Mouse (Mus musculus): ENCODE data around the gene Dnajc7.

Gene Dnajc7

GRCm38 (mm10) chr11:100580275-100580674 lies 39.7 kb downstream of the Dnajc7 start:
- DNase-seq (ENCODE audit: low spot score) = no peak

- DNase-seq (ENCODE audit: low spot score) = no peak
These were observed 40.7 kb downstream of the Dnajc7 start for GRCm38 (mm10) chr11:100579116-100579799.

- DNase-seq (ENCODE audit: low spot score) = no peak
These were observed 41.9 kb downstream of the Dnajc7 start for GRCm38 (mm10) chr11:100577852-100578599.

GRCm38 (mm10) chr11:100576256-100576655 lies 43.7 kb downstream of the Dnajc7 start:
- no peak for DNase-seq (ENCODE audit: low spot score)

- no peak for DNase-seq (ENCODE audit: low spot score)
These were observed 44.5 kb downstream of the Dnajc7 start for GRCm38 (mm10) chr11:100575484-100575855.

- peak; percentile 69 for DNase-seq (ENCODE audit: low spot score)
These were observed 45.1 kb downstream of the Dnajc7 start, which contains the start of gene Cnp for GRCm38 (mm10) chr11:100574708-100575483. Cnp (plus strand) TSS chr11:100574904.

- no peak for DNase-seq (ENCODE audit: low spot score)
These were observed 45.8 kb downstream of the Dnajc7 start for GRCm38 (mm10) chr11:100574188-100574587.

GRCm38 (mm10) chr11:100571202-100571567 lies 48.8 kb downstream of the Dnajc7 start:
- no peak for DNase-seq (ENCODE audit: low spot score)

GRCm38 (mm10) chr11:100570430-100571201 lies 49.4 kb downstream of the Dnajc7 start:
- DNase-seq (ENCODE audit: low spot score) = peak; percentile 73

- no peak for DNase-seq (ENCODE audit: low spot score)
These were observed 50.2 kb downstream of the Dnajc7 start for GRCm38 (mm10) chr11:100569789-100570188.

- no peak for DNase-seq (ENCODE audit: low spot score)
These were observed 51.3 kb downstream of the Dnajc7 start for GRCm38 (mm10) chr11:100568692-100569091.

- no peak for DNase-seq (ENCODE audit: low spot score)
These were observed 52.1 kb downstream of the Dnajc7 start for GRCm38 (mm10) chr11:100567815-100568245.

GRCm38 (mm10) chr11:100567229-100567628 lies 52.7 kb downstream of the Dnajc7 start:
- no peak for DNase-seq (ENCODE audit: low spot score)

- no peak for DNase-seq (ENCODE audit: low spot score)
These were observed 55.3 kb downstream of the Dnajc7 start for GRCm38 (mm10) chr11:100564703-100565102.

GRCm38 (mm10) chr11:100564297-100564696 lies 55.7 kb downstream of the Dnajc7 start:
- DNase-seq (ENCODE audit: low spot score) = no peak

GRCm38 (mm10) chr11:100561748-100562147 lies 58.2 kb downstream of the Dnajc7 start:
- no peak for DNase-seq (ENCODE audit: low spot score)

GRCm38 (mm10) chr11:100559476-100559875 lies 60.5 kb downstream of the Dnajc7 start:
- no peak for DNase-seq (ENCODE audit: low spot score)

GRCm38 (mm10) chr11:100557563-100557962 lies 62.4 kb downstream of the Dnajc7 start:
- no peak for DNase-seq (ENCODE audit: low spot score)

- DNase-seq (ENCODE audit: low spot score) = peak; percentile 42
These were observed 64.4 kb downstream of the Dnajc7 start for GRCm38 (mm10) chr11:100555583-100555982.

- no peak for DNase-seq (ENCODE audit: low spot score)
These were observed 67.1 kb downstream of the Dnajc7 start for GRCm38 (mm10) chr11:100552842-100553241.

- DNase-seq (ENCODE audit: low spot score) = no peak
These were observed 69.9 kb downstream of the Dnajc7 start for GRCm38 (mm10) chr11:100550101-100550500.

GRCm38 (mm10) chr11:100549466-100549865 lies 70.5 kb downstream of the Dnajc7 start:
- DNase-seq (ENCODE audit: low spot score) = no peak
